ENCODE assay signal across 17 mouse cellular contexts in genomic region chr2:56673861-56674260, GRCm38 (mm10).
"Had no signal": no experiment of that assay in that cellular context is flagged by ENCODE, and none has a peak within 500 bp of the region (broad histone marks: within the 10 kb centered on the region; RNA-seq: fewer than 3 reads in every experiment).

No protein-coding gene starts in this region.

- H3K4me1 ChIP-seq: liver, embryonic 12.5 days; neural tube, embryonic 13.5 days; neural tube, embryonic 15.5 days had no signal

- H3K27me3 ChIP-seq: liver, embryonic 12.5 days; neural tube, embryonic 13.5 days; neural tube, embryonic 15.5 days had no signal

- H3K4me3 ChIP-seq: liver, embryonic 12.5 days; myocyte; neural tube, embryonic 13.5 days; neural tube, embryonic 15.5 days had no signal

- H3K9me3 ChIP-seq: liver, embryonic 12.5 days; neural tube, embryonic 13.5 days; neural tube, embryonic 15.5 days had no signal

- H3K27ac ChIP-seq: liver, embryonic 12.5 days; liver, embryonic 14.5 days; neural tube, embryonic 13.5 days; neural tube, embryonic 15.5 days had no signal

- H3K36me3 ChIP-seq: liver, embryonic 12.5 days; neural tube, embryonic 13.5 days; neural tube, embryonic 15.5 days had no signal

- DNase-seq: lung, adult 18-20 months; lung, embryonic 14.5 days; lung, postnatal 10 days; lung, postnatal 4 days; retina, postnatal 1 day; right cerebral cortex, adult 18-20 months; right cerebral cortex, postnatal 25 days; right cerebral cortex, postnatal 4 days; spleen, adult 18-20 months; thymus, adult 18-20 months; thymus, postnatal 14 days; thymus, postnatal 36 days had no signal

- H3K9ac ChIP-seq: liver, embryonic 12.5 days; liver, embryonic 14.5 days; lung, embryonic 14.5 days; neural tube, embryonic 13.5 days; neural tube, embryonic 15.5 days had no signal

- H3K4me2 ChIP-seq: liver, embryonic 12.5 days; lung, embryonic 14.5 days; neural tube, embryonic 13.5 days; neural tube, embryonic 15.5 days had no signal

- ATAC-seq: liver, embryonic 12.5 days had no signal
